Mouse (Mus musculus) gastrocnemius, adult 2 months (tissue): ENCODE data around the gene Uso1. TPM values are rescaled to one million over a fixed set of nuclear protein-coding genes. Genes with fewer than 3 reads are reported as not detected.
A peak's percentile ranks its signal among the peaks of the same experiment; 100 is the strongest.

Experiments used
- DNase-seq: peaks from one replicate; pipeline ENCODE4 v3.0.0; 2022
- H3K27ac ChIP-seq: fragments of 200-600 bp; 2 replicates; pipeline ENCODE4 v1.8.1; 2022; ENCODE audit warnings: mild to moderate bottlenecking
- H3K4me3 ChIP-seq: fragments of 200-600 bp; 2 replicates; pipeline ENCODE4 v1.8.1; 2022; ENCODE audit warnings: mild to moderate bottlenecking, moderate library complexity
- CTCF ChIP-seq: fragments of 200-600 bp; IDR thresholded peaks from 2 replicates; pipeline ENCODE4 v1.8.1; 2022; ENCODE audit warnings: antibody characterized with exemption, mild to moderate bottlenecking, moderate library complexity
- intact Hi-C: fragments of 180-260 bp; cut with DNase I; formaldehyde crosslinking; loops from one replicate; pipeline ENCODE4 v1.15.1; 2025
- total RNA-seq, 2 experiments: library from RNA; stranded (reverse); gene quantifications; 2 replicates each; pipeline ENCODE4 v1.2.3; 2021

The Uso1 gene
- total RNA-seq, 2 experiments from 2014 or later = 63.2 to 72.3 TPM

DNA sequence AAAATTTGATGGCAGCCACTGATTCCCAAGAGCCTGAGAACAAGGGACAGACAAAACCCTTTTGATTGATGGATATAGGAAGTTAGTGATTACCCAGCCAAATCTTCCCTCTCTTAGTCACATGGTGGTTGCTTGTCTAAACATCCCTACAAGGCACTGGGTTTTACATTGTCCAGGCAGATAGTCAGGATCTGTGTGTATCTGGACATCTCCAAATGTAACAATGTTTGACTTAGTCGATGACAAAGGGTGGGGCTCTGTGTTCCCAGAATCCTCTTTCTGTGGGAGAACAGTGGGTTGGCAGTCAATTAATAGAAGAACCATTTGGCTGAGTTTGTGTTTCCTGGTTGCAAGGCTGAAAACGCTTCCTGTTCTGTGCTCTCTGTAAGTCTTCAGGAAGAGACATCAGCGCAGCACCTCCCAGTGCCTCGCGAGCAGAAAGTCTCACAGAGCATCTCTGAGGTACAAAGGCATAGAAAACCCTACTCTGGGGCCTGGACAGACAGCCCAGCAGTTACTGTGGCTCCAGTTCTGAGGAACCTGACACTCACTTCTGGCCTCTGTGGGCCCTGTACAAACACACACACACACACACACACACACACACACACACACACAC lies 97.3 kb downstream of the Uso1 start:
- no peak overlapping the region for H3K4me3 ChIP-seq
- intact Hi-C loops = loop anchor here (5.0 kb wide), 1 partner anchor 38 kb away; no protein-coding TSS in a partner anchor
- no peak overlapping the region for H3K27ac ChIP-seq
- TF ChIP-seq CTCF = no peak
- DNase-seq = no peak

DNA sequence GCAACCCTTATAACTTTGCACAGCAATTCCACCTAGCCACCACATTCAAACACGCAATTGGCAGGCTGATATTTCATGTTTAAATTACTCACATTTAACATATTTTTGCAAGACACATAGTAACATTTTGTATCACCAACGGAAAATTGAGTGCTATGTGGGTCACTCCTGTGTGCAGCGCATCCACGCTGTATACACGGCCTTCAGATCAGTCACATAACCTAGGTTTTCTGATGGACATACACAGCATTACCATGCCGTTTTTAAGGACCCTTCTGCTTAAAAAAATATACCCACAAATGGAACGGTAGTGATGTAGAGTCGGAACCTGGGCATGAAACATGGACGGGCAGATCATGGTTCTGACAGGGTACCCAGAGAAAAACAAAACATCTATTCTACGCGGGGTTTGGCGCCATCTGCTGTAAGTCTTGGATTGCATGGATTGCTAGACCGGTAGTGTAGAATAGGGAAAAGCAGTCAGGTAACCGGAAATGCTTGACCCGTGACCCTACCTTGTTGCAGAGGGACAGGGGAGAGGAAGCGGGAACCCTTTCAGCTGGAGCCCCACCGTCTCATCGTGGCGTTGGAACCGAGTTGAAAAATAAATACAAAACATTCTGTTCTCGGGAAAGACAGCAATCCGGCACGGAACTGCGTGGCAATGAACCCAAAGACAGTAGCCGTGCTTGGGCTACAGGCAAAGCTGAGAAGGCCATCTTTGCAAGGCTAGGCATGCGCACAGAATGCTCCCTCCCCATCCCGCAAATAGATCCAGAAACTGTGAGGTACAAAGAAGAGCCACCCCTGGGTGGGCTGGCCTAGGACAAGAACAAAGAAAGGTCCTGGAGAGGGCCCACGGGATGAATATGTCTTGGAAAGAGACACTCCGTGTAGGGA lies 101.8 kb downstream of the Uso1 start:
- peak overlapping the region; percentile 37 for H3K4me3 ChIP-seq
- H3K27ac ChIP-seq = no peak overlapping the region
- intact Hi-C loops = loop anchor here (5.0 kb wide), 1 partner anchor 42 kb away; no protein-coding TSS in a partner anchor
- TF ChIP-seq CTCF = peak; percentile 74
- DNase-seq = peak; percentile 62

DNA sequence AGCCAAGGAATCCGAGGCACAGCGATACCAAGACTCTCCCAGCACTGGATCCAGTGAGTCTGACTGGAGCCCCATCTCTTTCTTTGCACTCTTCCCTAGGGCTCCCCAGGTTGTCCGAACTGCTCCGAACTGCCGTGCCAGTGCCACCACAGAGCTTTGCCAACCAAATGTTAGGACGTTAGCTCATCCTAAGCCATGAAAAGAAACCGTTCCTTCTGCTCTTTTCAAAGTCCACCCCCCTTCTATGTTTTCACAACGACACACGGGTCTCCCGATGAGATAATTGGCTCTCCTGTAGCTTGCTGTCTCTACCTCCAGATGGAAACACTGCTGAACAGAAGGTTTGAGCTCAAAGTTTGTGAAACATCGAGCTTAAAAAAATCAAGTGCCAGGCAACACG lies 103.0 kb downstream of the Uso1 start:
- no peak overlapping the region for H3K27ac ChIP-seq
- no peak for TF ChIP-seq CTCF

DNA sequence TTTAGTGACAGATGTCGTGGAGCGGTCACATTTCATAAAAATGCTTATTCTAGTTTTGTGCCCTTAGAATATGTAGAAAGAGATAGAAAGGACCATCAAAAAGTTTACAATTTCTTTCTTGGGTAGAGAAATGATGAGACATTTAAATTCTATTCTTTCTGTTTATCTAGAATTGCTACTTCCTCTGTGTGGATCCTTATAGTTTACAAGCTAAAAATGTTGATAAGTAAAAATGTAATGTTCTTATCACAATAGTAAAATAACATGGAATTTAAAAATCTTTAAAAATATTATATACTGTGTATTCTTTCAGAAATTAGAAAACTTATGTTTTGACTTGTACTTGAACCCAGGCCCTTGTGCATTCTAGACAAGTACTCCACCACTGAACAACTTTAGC lies 107.2 kb downstream of the Uso1 start:
- intact Hi-C loops = no loop called here
- no peak overlapping the region for H3K27ac ChIP-seq
- TF ChIP-seq CTCF = no peak
- DNase-seq = no peak
- no peak overlapping the region for H3K4me3 ChIP-seq

More for the DNA sequence above, 103.0 kb downstream of the Uso1 start:
- intact Hi-C loops = no loop called here
- no peak overlapping the region for H3K4me3 ChIP-seq
- DNase-seq = no peak

DNA sequence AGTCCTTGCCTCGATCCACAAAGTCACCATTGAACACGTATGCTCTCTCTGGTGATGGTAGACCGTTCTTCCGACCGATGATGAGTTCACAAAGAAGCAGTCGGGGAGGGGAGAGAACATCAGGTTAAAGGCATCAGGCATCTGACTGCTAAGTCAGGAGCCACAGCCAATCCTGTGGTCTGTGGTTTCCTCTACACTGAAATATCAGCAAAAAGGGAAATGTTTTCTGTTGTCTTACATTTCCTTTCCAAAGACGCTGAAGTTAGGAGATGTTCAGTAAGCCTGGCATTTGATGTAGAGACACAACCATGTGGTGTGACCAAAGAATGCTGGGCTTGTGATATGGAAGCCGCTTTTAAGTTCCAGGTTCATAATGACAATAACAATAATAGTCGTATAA lies 107.7 kb downstream of the Uso1 start:
- intact Hi-C loops = no loop called here
- TF ChIP-seq CTCF = no peak
- no peak overlapping the region for H3K27ac ChIP-seq
- no peak overlapping the region for H3K4me3 ChIP-seq
- DNase-seq = no peak

DNA sequence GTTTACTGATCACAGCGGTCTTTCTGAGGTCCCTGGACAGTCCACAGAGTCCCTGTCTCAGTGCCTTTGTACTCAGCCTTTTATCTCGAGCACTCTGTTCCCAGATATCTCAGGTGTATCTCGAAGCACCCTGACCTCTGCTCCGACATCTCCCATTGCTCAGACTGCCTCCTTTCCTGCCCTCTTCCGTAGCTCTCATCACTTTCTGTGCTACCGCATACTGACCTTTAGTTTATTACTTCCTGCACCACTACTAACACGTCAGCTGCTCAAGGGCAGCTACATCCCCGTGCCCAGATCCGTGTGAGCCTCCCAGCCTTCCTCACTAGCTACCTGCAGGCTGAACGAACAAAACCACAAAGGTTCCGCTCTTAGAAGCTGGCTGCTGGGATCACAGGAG lies 110.9 kb downstream of the Uso1 start:
- no peak for TF ChIP-seq CTCF
- intact Hi-C loops = no loop called here
- no peak overlapping the region for H3K27ac ChIP-seq
- no peak for DNase-seq
- H3K4me3 ChIP-seq = no peak overlapping the region

DNA sequence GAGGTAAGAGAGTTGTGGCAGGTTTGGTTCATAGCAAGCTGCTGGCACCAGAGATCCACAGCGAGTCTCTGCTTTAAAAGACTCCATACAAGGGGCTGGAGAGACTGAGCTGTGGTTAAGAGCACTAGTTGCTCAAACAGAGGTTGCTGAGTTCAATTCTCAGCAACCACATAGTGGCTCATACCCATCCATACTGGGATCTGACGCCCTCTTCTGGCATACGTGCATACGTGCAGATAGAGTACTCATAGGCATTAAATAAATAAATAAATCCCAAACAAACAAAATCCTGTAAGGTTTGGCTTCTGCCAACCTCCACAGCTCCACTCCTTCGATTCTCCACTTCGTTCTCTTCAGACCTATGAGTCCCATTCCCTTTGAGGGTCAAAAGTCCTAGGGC lies 114.3 kb downstream of the Uso1 start:
- H3K4me3 ChIP-seq = no peak overlapping the region
- no peak for DNase-seq
- TF ChIP-seq CTCF = no peak

More for the DNA sequence above, 114.3 kb downstream of the Uso1 start:
- intact Hi-C loops = no loop called here
- no peak overlapping the region for H3K27ac ChIP-seq

Other genes starting within 250 kb of the Uso1 start
- 10 to 100 TPM; 28.2 to 31.2 TPM for gene Rchy1, start 174.9 kb upstream of the Uso1 start, total RNA-seq
- not detected for gene Odaph, start 150.5 kb upstream of the Uso1 start, total RNA-seq
- gene Cdkl2, start 94.1 kb upstream of the Uso1 start, total RNA-seq = 1 to 10 TPM; 3.9 to 5.1 TPM
- 10 to 100 TPM; 49.1 to 73.5 TPM for gene G3bp2, start 54.2 kb upstream of the Uso1 start, total RNA-seq
- not detected for gene U90926, start 77.5 kb downstream of the Uso1 start, total RNA-seq
- not detected for gene Ppef2, start 118.3 kb downstream of the Uso1 start, total RNA-seq
- gene Naaa, start 140.2 kb downstream of the Uso1 start, total RNA-seq = 1 to 10 TPM; 5.5 to 8.5 TPM
- 10 to 100 TPM; 15.5 to 17.7 TPM for gene Sdad1, start 172.5 kb downstream of the Uso1 start, total RNA-seq
- gene Cxcl9, start 190.1 kb downstream of the Uso1 start, total RNA-seq = under 1 TPM; 0.10 to 0.45 TPM
- gene Art3, start 193.9 kb downstream of the Uso1 start, total RNA-seq = 100 to 1,000 TPM; 394 to 399 TPM
- gene Cxcl10, start 211.0 kb downstream of the Uso1 start, total RNA-seq = not detected